Mouse (Mus musculus) liver, embryonic 13.5 days (tissue): ENCODE measurements around the gene Cxcl2. TPM values are rescaled to one million over a fixed set of nuclear protein-coding genes. Genes with fewer than 3 reads are reported as not detected.

Experiments
- ATAC-seq: fragments of 200-750 bp; cut with Nextera tagmentation; 2 replicates; pipeline ENCODE4 v1.8.0; 2017; ENCODE audit warnings: low read depth, mild to moderate bottlenecking, moderate number of reproducible peaks, moderate library complexity
- DNase-seq: peaks from one replicate; pipeline ENCODE4 v3.0.0; 2022
- H3K27ac ChIP-seq: fragments of 300-500 bp; sonication (generic); 2 replicates; pipeline ENCODE4 v1.5.1; 2015; ENCODE audit warnings: moderate library complexity, mild to moderate bottlenecking, inconsistent platforms
- H3K27me3 ChIP-seq: fragments of 300-500 bp; sonication (generic); 2 replicates; pipeline ENCODE4 v1.6.1; 2015; ENCODE audit warnings: mild to moderate bottlenecking, inconsistent platforms
- H3K36me3 ChIP-seq: fragments of 300-500 bp; sonication (generic); 2 replicates; pipeline ENCODE4 v1.6.1; 2015; ENCODE audit warnings: mild to moderate bottlenecking, inconsistent platforms
- H3K4me1 ChIP-seq: fragments of 300-500 bp; sonication (generic); replicated peaks from 2 replicates; pipeline ENCODE4 v1.6.1; 2015; ENCODE audit warnings: inconsistent platforms
- H3K4me2 ChIP-seq: fragments of 300-500 bp; sonication (generic); 2 replicates; pipeline ENCODE4 v1.6.1; 2015; ENCODE audit warnings: inconsistent platforms, mild to moderate bottlenecking, moderate library complexity
- H3K4me3 ChIP-seq: fragments of 300-500 bp; sonication (generic); replicated peaks from 2 replicates; pipeline ENCODE4 v1.5.1; 2015; ENCODE audit warnings: mild to moderate bottlenecking, inconsistent platforms
- H3K9ac ChIP-seq: fragments of 300-500 bp; sonication (generic); 2 replicates; pipeline ENCODE4 v1.6.1; 2015; ENCODE audit warnings: mild to moderate bottlenecking, inconsistent platforms
- H3K9me3 ChIP-seq: fragments of 300-500 bp; sonication (generic); replicated peaks from 2 replicates; pipeline ENCODE4 v1.6.1; 2016; ENCODE audit warnings: inconsistent platforms
- WGBS: fragments of 180-500 bp; shearing (Covaris S2); methylation state at CpG from one replicate; pipeline ENCODE4 v1.1.7; 2015; ENCODE audit not compliant: insufficient replicate concordance; 5-methylcytosine and 5-hydroxymethylcytosine counted together
- polyA plus RNA-seq: library from polyadenylated mRNA; unstranded; fragments of >200 nt; fragmentation: Nextera tagmentation; extraction: Ambion mirVana; gene quantifications from 2 replicates; pipeline ENCODE4 v1.2.1, GENCODE M21; 2015

Gene Cxcl2
- polyA plus RNA-seq, 1 experiment from 2014 or later = not detected

DNA sequence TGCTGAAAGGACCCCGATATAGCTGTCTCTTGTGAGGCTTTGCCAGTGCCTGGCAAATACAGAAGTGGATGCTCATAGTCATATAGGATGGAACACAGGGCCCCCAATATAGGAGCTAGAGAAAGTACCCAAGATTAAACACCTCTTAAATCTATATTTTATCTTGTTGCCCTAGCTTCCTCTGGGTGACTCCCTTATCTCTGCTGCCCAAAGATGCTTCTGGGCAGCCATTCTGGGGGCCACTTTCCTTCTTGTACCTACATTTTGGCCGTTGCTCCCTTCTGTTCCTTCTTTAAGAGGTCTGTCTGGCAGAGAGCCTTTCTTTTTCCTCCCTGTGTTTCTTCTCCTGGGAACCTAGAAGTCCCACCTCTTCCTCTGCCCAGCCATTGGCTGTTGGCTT, 41.8 kb downstream of the Cxcl2 start:
- no peak overlapping the region for H3K4me3 ChIP-seq
- H3K9me3 ChIP-seq = no peaks in the 10 kb centered on the region
- DNase-seq (peak; percentile 20), ATAC-seq (peak; percentile 77)
- H3K4me2 ChIP-seq = peak overlapping the region; percentile 40
- peaks cover 42% of the 10 kb centered on the region for H3K4me1 ChIP-seq
- no peak overlapping the region for H3K9ac ChIP-seq
- no peaks in the 10 kb centered on the region for H3K36me3 ChIP-seq
- H3K27ac ChIP-seq = no peak overlapping the region
- no peaks in the 10 kb centered on the region for H3K27me3 ChIP-seq
- WGBS = 45% methylated on average over 2 of the region's 2 CpGs

DNA sequence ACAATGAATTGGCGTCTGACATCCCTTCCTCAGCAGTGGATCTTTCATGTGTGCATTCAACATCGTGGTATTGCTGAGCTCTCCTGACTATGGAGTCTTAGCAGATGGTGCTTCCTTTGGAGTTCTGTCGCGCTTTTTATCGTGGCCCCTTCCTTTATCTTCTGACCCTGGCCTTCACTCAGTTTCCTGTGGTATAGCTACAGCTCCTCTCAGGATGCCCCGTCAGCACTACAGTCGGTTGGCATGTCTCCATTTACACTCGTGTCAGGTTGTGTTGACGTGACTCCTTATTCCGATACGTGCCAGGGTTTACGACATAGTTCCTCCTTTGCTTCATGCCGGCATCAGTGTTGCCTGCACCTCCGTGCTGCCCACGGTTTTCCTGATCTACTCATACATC, 45.8 kb downstream of the Cxcl2 start:
- H3K4me1 ChIP-seq = peaks cover 38% of the 10 kb centered on the region
- H3K36me3 ChIP-seq = no peaks in the 10 kb centered on the region
- WGBS = 27% methylated on average over 15 of the region's 15 CpGs
- no peak overlapping the region for H3K27ac ChIP-seq
- H3K4me2 ChIP-seq = no peak overlapping the region
- no peaks in the 10 kb centered on the region for H3K9me3 ChIP-seq
- H3K27me3 ChIP-seq = no peaks in the 10 kb centered on the region
- H3K9ac ChIP-seq = no peak overlapping the region
- H3K4me3 ChIP-seq = no peak overlapping the region
- DNase-seq (no peak), ATAC-seq (peak; percentile 43)

DNA sequence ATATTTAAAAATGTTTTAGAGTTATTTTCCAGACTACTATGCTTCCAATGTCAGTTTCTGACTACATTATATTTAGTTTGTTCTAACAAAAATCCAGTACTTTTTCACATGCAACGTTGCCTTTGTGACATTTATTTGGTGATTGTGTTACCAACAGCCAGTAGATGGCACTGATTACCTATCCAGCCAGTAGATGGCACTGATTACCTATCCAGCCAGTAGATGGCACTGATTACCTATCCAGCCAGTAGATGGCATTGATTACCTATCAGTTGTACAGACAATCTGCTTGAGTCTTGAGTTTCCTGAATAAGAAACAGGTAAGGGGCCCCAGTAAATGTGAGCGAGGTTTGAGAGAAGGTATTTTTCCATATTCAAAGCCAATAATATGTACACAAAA, 47.8 kb downstream of the Cxcl2 start:
- Histone ChIP-seq H3K4me1 (peaks cover 21% of the 10 kb centered on the region), H3K27ac (no peak overlapping the region), H3K27me3 (no peaks in the 10 kb centered on the region), H3K36me3 (no peaks in the 10 kb centered on the region), H3K9ac (no peak overlapping the region), H3K9me3 (no peaks in the 10 kb centered on the region), H3K4me3 (no peak overlapping the region), H3K4me2 (no peak overlapping the region)
- ATAC-seq = no peak
- DNase-seq = no peak
- WGBS = 29% methylated on average over 2 of the region's 2 CpGs

DNA sequence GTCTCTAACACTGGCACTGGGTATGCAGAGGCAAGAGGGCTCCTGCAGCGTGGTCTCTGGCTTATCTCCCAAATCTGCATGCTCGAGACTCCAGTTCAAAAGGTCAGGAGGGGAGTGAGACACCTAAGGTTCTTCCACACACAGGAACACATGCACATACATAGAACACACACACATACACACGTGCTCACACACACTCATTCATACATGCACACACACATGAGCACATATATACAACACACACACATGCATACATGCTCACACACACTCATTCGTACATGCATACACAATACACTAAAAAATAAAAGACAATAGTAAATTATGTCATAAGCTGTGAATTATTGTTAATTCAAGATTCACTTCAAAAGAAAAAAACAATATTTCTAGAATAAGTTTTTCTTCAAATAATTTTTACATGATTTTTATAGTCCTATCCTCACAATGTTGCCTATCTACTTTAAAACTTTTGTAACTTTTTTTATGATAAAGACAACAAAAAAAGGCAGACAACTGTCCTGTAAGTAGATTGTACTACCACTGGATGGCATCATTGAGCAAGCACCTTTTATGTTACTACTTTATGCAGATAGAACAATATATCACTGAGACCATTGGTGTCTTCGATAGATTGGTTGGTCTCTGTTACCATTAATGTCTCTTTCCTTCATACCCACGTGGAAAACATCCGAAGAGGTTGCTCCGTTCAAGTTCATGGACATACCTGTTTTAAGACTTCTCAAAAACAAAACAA, 49.2 kb downstream of the Cxcl2 start:
- Histone ChIP-seq H3K4me2 (no peak overlapping the region), H3K27ac (no peak overlapping the region), H3K9me3 (no peaks in the 10 kb centered on the region), H3K4me1 (peaks cover 8% of the 10 kb centered on the region), H3K27me3 (no peaks in the 10 kb centered on the region), H3K9ac (no peak overlapping the region), H3K4me3 (no peak overlapping the region), H3K36me3 (no peaks in the 10 kb centered on the region)
- no peak for DNase-seq
- no peak for ATAC-seq
- WGBS = 58% methylated on average over 8 of the region's 8 CpGs

Other genes starting within 250 kb of the Cxcl2 start
- gene Cxcl5, start 144.5 kb upstream of the Cxcl2 start, polyA plus RNA-seq = 0.84 and 0.98 TPM in 2 replicates
- 207 and 220 TPM in 2 replicates for gene Ppbp, start 135.4 kb upstream of the Cxcl2 start, polyA plus RNA-seq
- 569 and 620 TPM in 2 replicates for gene Pf4, start 131.4 kb upstream of the Cxcl2 start, polyA plus RNA-seq
- not detected in 2 replicates for gene Cxcl3, start 117.8 kb upstream of the Cxcl2 start, polyA plus RNA-seq
- not detected in 2 replicates for gene Cxcl15, start 109.3 kb upstream of the Cxcl2 start, polyA plus RNA-seq
- gene Cxcl1, start 12.6 kb upstream of the Cxcl2 start, polyA plus RNA-seq = 0.78 and 1.5 TPM in 2 replicates
- 9.7 and 10.0 TPM in 2 replicates for gene Mthfd2l, start 27.2 kb downstream of the Cxcl2 start, polyA plus RNA-seq
- 0.06 TPM in 1 of 2 replicates, not detected in the other for gene Epgn, start 123.6 kb downstream of the Cxcl2 start, polyA plus RNA-seq
- 0.06 and 0.10 TPM in 2 replicates for gene Ereg, start 170.8 kb downstream of the Cxcl2 start, polyA plus RNA-seq
- not detected in 2 replicates for gene Areg, start 235.7 kb downstream of the Cxcl2 start, polyA plus RNA-seq